Mouse (Mus musculus) myocyte (in vitro differentiated cells): ENCODE results near the gene Mpc1. TPM values are rescaled to one million over a fixed set of nuclear protein-coding genes. Genes with fewer than 3 reads are reported as not detected.

Experiments
- H3K27me3 ChIP-seq: one replicate; pipeline ENCODE4 v1.6.1; 2011; ENCODE audit not compliant: control insufficient read depth, insufficient read depth, insufficient read length
- H3K36me3 ChIP-seq: one replicate; pipeline ENCODE4 v1.6.1; 2011; ENCODE audit not compliant: control insufficient read depth, insufficient read depth
- H3K4me2 ChIP-seq: one replicate; pipeline ENCODE4 v1.6.1; 2011; ENCODE audit warnings: low read depth, control low read depth
- H3K4me3 ChIP-seq: one replicate; pipeline ENCODE4 v1.5.1; 2011; ENCODE audit warnings: mild to moderate bottlenecking, control low read depth, moderate library complexity
- H3K79me2 ChIP-seq: one replicate; pipeline ENCODE4 v1.6.1; 2011; ENCODE audit not compliant: control insufficient read depth, insufficient read depth
- H3ac ChIP-seq: one replicate; pipeline ENCODE4 v1.6.1; 2011; ENCODE audit not compliant: control insufficient read depth, insufficient read length
- CEBPB ChIP-seq: IDR thresholded peaks from 2 replicates; pipeline ENCODE4 v1.6.1; 2011; ENCODE audit warnings: mild to moderate bottlenecking, moderate library complexity; ENCODE audit not compliant: poor library complexity, insufficient read depth, severe bottlenecking
- E2F4 ChIP-seq: IDR thresholded peaks from one replicate; pipeline ENCODE4 v1.6.1; 2011; ENCODE audit warnings: mild to moderate bottlenecking, control low read depth, moderate library complexity; ENCODE audit not compliant: insufficient read depth
- MAX ChIP-seq: IDR thresholded peaks from one replicate; pipeline ENCODE4 v1.6.1; 2011; ENCODE audit warnings: low read depth, mild to moderate bottlenecking, control low read depth
- MYOD1 ChIP-seq, 3 experiments: IDR thresholded peaks; one replicate each; pipeline ENCODE4 v1.6.1; 2011; ENCODE audit warnings: control low read depth in 2 of 3, low read depth in 2 of 3, mild to moderate bottlenecking in 2 of 3, moderate library complexity in 1 of 3; ENCODE audit not compliant: insufficient read length in 2 of 3, control insufficient read depth in 1 of 3
- MYOG ChIP-seq, 3 experiments: IDR thresholded peaks; one replicate each; pipeline ENCODE4 v1.6.1; 2011; ENCODE audit warnings: control low read depth in 2 of 3, low read depth in 2 of 3, mild to moderate bottlenecking in 2 of 3; ENCODE audit not compliant: insufficient read length in 2 of 3, control insufficient read depth in 1 of 3, insufficient read depth in 1 of 3
- POLR2A ChIP-seq: IDR thresholded peaks from one replicate; pipeline ENCODE4 v1.6.1; 2011; ENCODE audit warnings: low read depth, mild to moderate bottlenecking, control low read depth, moderate library complexity; ENCODE audit not compliant: insufficient read length
- POLR2AphosphoS2 ChIP-seq: IDR thresholded peaks from one replicate; pipeline ENCODE4 v1.6.1; 2011; ENCODE audit warnings: low read depth, control low read depth; ENCODE audit not compliant: insufficient read length
- REST ChIP-seq: IDR thresholded peaks from one replicate; pipeline ENCODE4 v1.6.1; 2011; ENCODE audit warnings: mild to moderate bottlenecking, control low read depth, moderate library complexity; ENCODE audit not compliant: insufficient read depth, insufficient read length
- SRF ChIP-seq: IDR thresholded peaks from one replicate; pipeline ENCODE4 v1.6.1; 2011; ENCODE audit warnings: low read depth; ENCODE audit not compliant: control insufficient read depth, insufficient read length
- TCF12 ChIP-seq: IDR thresholded peaks from one replicate; pipeline ENCODE4 v1.6.1; 2011; ENCODE audit warnings: mild to moderate bottlenecking, control low read depth; ENCODE audit not compliant: poor library complexity, insufficient read depth, severe bottlenecking
- TCF3 ChIP-seq: IDR thresholded peaks from one replicate; pipeline ENCODE4 v1.6.1; 2011; ENCODE audit warnings: low read depth, control low read depth; ENCODE audit not compliant: insufficient read length
- USF1 ChIP-seq: IDR thresholded peaks from one replicate; pipeline ENCODE4 v1.6.1; 2011; ENCODE audit warnings: low read depth, mild to moderate bottlenecking, control low read depth, moderate library complexity
- polyA plus RNA-seq: library from polyadenylated mRNA; unstranded; fragments of >200 nt; fragmentation: generic; extraction: Trizol; gene quantifications from one replicate; pipeline ENCODE4 v1.2.1, GENCODE M21; 2012; ENCODE audit warnings: missing spikeins

Gene Mpc1
- polyA plus RNA-seq, 1 experiment: 66.6 TPM

DNA sequence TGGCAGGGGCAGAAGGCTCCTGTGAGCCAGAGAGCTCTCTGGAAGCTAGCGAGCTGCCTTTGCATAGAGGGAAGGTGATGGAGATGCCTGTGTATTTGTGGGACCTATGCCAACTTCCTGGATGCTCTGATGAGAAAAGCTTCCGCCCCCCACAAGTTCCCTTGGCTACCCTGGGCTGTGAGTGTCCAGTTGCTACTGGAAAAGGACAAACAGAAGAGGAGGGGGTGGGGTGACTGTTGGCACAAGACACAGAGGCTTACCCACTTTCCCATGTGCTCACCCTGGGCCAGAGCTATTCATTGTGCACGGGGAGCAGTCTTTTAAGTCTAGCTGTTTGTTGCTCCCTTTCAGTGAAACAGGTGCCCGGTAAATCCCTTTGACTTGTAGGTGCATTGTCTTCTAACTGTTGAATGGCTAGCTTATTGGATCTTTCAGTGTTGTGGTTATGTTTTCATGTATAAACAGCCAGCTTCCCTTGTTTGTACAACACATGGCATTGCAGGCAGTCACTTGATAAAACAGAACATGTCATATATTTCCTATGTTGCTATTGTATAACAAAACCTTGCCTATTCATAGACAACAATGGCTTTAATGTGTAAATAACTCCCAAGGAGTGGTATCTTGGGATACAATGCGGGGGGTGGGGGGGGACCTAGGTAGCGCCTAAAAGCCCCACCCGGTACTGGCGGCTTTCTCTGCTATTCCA lies 57.1 kb downstream of the Mpc1 start:
- no peak for TF ChIP-seq MAX
- TF ChIP-seq MYOD1 (IDR thresholded peaks at IDR 0.05; ENCODE audit: control insufficient read depth in 1 of 3, insufficient read length in 2 of 3, low read depth in 2 of 3): no peak
- TF ChIP-seq CEBPB: no peak
- TF ChIP-seq TCF3: no peak
- no peak for TF ChIP-seq SRF
- TF ChIP-seq TCF12: no peak
- no peak for TF ChIP-seq POLR2A
- no peak for TF ChIP-seq E2F4
- TF ChIP-seq MYOG (IDR thresholded peaks at IDR 0.05; ENCODE audit: control insufficient read depth in 1 of 3, insufficient read depth in 1 of 3, insufficient read length in 2 of 3, low read depth in 2 of 3): no peak
- TF ChIP-seq POLR2AphosphoS2: no peak
- Histone ChIP-seq H3K79me2 (no peaks in the 10 kb centered on the region), H3K27me3 (no peaks in the 10 kb centered on the region), H3K4me2 (no peak overlapping the region), H3K36me3 (no peaks in the 10 kb centered on the region), H3K4me3 (no peak overlapping the region), H3ac (no peak overlapping the region)

DNA sequence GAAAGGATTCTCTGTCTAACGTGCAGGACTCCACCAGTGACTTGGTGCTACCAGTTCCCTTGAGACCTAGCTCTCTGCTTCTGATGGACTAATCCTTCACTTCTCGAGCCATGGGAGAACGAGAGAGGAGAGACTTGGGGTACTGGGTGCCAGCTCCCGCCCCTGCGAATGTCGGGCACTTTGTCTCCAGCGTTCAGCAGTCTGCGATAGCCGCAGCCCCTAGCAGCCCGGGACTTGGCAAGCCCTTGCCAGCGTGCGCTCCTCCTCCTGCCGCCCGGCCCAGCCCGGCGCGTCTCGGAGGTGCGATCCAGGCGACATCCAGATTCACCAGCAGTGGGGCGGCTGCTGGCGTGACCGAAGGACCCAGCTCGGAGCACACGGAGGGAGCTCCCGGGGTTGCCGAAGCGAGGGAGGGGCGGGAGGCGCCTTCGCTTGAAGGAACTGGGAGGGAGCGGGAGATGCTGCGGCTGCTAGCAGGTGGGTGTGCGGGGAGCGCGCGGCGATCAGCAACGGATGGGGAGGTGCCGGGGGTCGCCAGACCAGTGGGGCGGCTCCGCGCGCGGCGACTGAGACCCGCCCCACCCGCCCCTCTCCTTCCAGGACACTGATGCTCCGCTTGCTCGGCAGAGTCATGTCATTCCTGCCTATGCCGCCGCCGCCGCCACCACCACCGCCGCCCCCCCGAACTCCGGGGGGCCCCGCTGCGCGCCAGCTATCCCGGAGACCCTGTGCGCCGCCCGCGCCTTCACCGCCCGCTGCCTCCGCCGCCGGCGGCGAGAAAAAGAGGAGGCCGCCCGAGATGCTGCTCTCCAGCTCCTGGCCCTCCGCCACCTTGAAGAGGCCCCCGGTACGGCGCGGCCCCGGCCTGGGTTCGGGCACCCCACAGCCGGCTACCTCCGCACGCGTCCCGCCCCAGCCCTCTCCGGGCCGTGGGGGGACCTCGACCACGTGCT lies 58.0 kb downstream of the Mpc1 start:
- H3K36me3 ChIP-seq: no peaks in the 10 kb centered on the region
- no peak for TF ChIP-seq TCF12
- TF ChIP-seq SRF: no peak
- H3K4me2 ChIP-seq: no peak overlapping the region
- no peak overlapping the region for H3ac ChIP-seq
- H3K27me3 ChIP-seq: no peaks in the 10 kb centered on the region
- no peaks in the 10 kb centered on the region for H3K79me2 ChIP-seq
- H3K4me3 ChIP-seq: no peak overlapping the region

GRCm38 (mm10) chr17:8341360-8341963 lies 58.8 kb downstream of the Mpc1 start:
- no peak overlapping the region for H3ac ChIP-seq
- no peak for TF ChIP-seq MYOD1 (IDR thresholded peaks at IDR 0.05; ENCODE audit: control insufficient read depth in 1 of 3, insufficient read length in 2 of 3, low read depth in 2 of 3)
- TF ChIP-seq TCF3: no peak
- TF ChIP-seq CEBPB: no peak
- no peak overlapping the region for H3K4me3 ChIP-seq
- H3K4me2 ChIP-seq: no peak overlapping the region
- H3K27me3 ChIP-seq: no peaks in the 10 kb centered on the region
- H3K79me2 ChIP-seq: no peaks in the 10 kb centered on the region
- no peaks in the 10 kb centered on the region for H3K36me3 ChIP-seq

DNA sequence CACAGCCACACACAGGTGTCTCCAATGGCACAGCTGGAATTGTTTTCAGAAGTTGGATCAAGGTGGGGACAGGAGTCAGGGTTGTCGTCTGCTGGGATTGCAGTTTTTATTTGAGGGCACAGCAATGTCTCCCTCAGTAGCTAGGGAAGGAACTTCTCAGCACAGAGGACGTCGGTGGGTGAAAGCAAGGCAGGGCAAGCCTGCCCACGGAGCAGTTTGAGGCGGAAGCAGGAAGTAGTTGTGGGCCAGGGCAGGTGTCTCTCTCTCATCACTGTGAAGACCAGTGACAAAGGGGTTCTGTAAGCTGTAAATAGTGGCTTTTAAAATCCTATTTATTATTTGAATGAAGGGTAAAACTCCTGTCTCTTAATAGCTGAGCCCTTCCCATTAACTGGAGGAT lies 60.0 kb downstream of the Mpc1 start:
- H3ac ChIP-seq: no peak overlapping the region
- H3K27me3 ChIP-seq: no peaks in the 10 kb centered on the region
- no peak for TF ChIP-seq TCF3
- TF ChIP-seq MYOD1 (IDR thresholded peaks at IDR 0.05; ENCODE audit: control insufficient read depth in 1 of 3, insufficient read length in 2 of 3, low read depth in 2 of 3): no peak
- no peak for TF ChIP-seq POLR2A
- no peak for TF ChIP-seq SRF
- TF ChIP-seq USF1: no peak
- TF ChIP-seq CEBPB: no peak
- TF ChIP-seq REST: no peak
- no peak for TF ChIP-seq MYOG (IDR thresholded peaks at IDR 0.05; ENCODE audit: control insufficient read depth in 1 of 3, insufficient read depth in 1 of 3, insufficient read length in 2 of 3, low read depth in 2 of 3)
- no peak for TF ChIP-seq E2F4
- TF ChIP-seq POLR2AphosphoS2: no peak
- no peak for TF ChIP-seq MAX
- no peak for TF ChIP-seq TCF12

GRCm38 (mm10) chr17:8343416-8343815 lies 60.7 kb downstream of the Mpc1 start:
- Histone ChIP-seq H3K79me2 (no peaks in the 10 kb centered on the region), H3K4me3 (no peak overlapping the region), H3ac (no peak overlapping the region), H3K36me3 (no peaks in the 10 kb centered on the region), H3K27me3 (no peaks in the 10 kb centered on the region), H3K4me2 (no peak overlapping the region)
- TF ChIP-seq CEBPB: no peak
- no peak for TF ChIP-seq SRF
- no peak for TF ChIP-seq POLR2A
- TF ChIP-seq MAX: no peak
- no peak for TF ChIP-seq E2F4
- TF ChIP-seq USF1: no peak
- no peak for TF ChIP-seq MYOG (IDR thresholded peaks at IDR 0.05; ENCODE audit: control insufficient read depth in 1 of 3, insufficient read depth in 1 of 3, insufficient read length in 2 of 3, low read depth in 2 of 3)
- TF ChIP-seq POLR2AphosphoS2: no peak
- TF ChIP-seq REST: no peak
- no peak for TF ChIP-seq TCF3
- no peak for TF ChIP-seq TCF12
- TF ChIP-seq MYOD1 (IDR thresholded peaks at IDR 0.05; ENCODE audit: control insufficient read depth in 1 of 3, insufficient read length in 2 of 3, low read depth in 2 of 3): no peak

More for the DNA sequence above, 60.0 kb downstream of the Mpc1 start:
- H3K79me2 ChIP-seq: no peaks in the 10 kb centered on the region
- H3K4me2 ChIP-seq: no peak overlapping the region
- H3K4me3 ChIP-seq: no peak overlapping the region
- H3K36me3 ChIP-seq: no peaks in the 10 kb centered on the region
